Mouse (Mus musculus): Measurements from ENCODE around the gene Megf6.

- TF ChIP-seq GATA1 (IDR thresholded peaks at IDR 0.05; ENCODE audit: borderline replicate concordance, low read length) (no peak), FLI1 (IDR thresholded peaks at IDR 0.05; ENCODE audit: low read length) (no peak)
Observed at GRCm38 (mm10) chr4:154226678-154227077, 56.1 kb downstream of the Megf6 start.

Measured in megakaryocyte, embryonic 14.5 days (primary cell).